In the genomic region with DNA sequence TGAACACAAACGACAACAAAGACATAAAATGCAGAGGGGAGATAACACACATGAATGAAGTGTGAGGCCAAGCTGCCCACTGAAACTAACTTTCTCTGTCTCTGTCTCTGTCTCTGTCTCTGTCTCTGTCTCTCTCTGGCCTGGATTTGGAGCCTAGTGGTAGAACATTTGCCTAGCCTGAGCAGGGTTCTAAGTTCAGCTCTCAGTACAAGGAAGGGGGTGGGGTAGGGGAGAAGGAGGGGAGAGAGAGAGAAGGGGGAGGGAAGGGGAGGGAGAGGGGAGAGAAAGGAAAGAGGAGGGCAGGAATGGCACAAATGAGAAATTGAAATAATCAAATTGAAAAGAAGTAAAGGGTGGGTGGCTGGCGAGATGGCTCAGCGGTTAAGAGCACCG, we compare ENCODE assay signal across 8 mouse cellular contexts. TPM values are rescaled to one million over a fixed set of nuclear protein-coding genes. Genes with fewer than 3 reads are reported as not detected.
A peak's percentile ranks its signal among the peaks of the same experiment; 100 is the strongest.
DNase-seq lines count a peak whose midpoint lies in the region; ATAC-seq and TF ChIP-seq lines count a peak whose summit lies in the region.
"Not testable (repeated sequence)": the region's sequence is repeated elsewhere in the genome, so short reads cannot be mapped to it uniquely, and the experiment has no call there.

No protein-coding gene starts in this region.

- H3K36me3 ChIP-seq in ES-Bruce4 (ENCODE audit: control insufficient read depth, insufficient read depth, low read length, poor library complexity, severe bottlenecking); embryonic facial prominence, embryonic 15.5 days; forebrain, embryonic 15.5 days; hindbrain, embryonic 12.5 days; intestine, embryonic 16.5 days (ENCODE audit: control insufficient read depth, insufficient read depth, low read length); midbrain, embryonic 11.5 days (ENCODE audit: control insufficient read depth, insufficient read depth, low read length); myocyte (ENCODE audit: control insufficient read depth, insufficient read depth): not testable (repeated sequence)

- not testable (repeated sequence) for DNase-seq in midbrain, embryonic 11.5 days (ENCODE audit: low spot score, missing footprints)
- peak; percentile 1 for DNase-seq in thymus, postnatal 0 days (ENCODE audit: low spot score)

- not testable (repeated sequence) for H3K9me3 ChIP-seq in ES-Bruce4 (replicated peaks; ENCODE audit: control insufficient read depth, insufficient read depth, low read length, poor library complexity, severe bottlenecking); embryonic facial prominence, embryonic 15.5 days (replicated peaks); forebrain, embryonic 15.5 days; hindbrain, embryonic 12.5 days (replicated peaks); intestine, embryonic 16.5 days (ENCODE audit: control insufficient read depth, low read length); midbrain, embryonic 11.5 days (ENCODE audit: control insufficient read depth, low read length)

- not testable (repeated sequence) for H3K4me3 ChIP-seq in ES-Bruce4 (ENCODE audit: low read depth, low read length); embryonic facial prominence, embryonic 15.5 days (replicated peaks); forebrain, embryonic 15.5 days; hindbrain, embryonic 12.5 days; intestine, embryonic 16.5 days (ENCODE audit: low read length); midbrain, embryonic 11.5 days (ENCODE audit: low read depth, low read length); myocyte

- not testable (repeated sequence) for ATAC-seq in embryonic facial prominence, embryonic 15.5 days (ENCODE audit: insufficient number of reproducible peaks, low FRiP score, low TSS enrichment, low read depth)
- peak; percentile 68 for ATAC-seq in forebrain, embryonic 15.5 days (replicated peaks)
- peak; percentile 67 for ATAC-seq in hindbrain, embryonic 12.5 days (ENCODE audit: low FRiP score)
- ATAC-seq in intestine, embryonic 16.5 days, result peak; percentile 32; the same call in 1 of the 2 replicates
- ATAC-seq in midbrain, embryonic 11.5 days (ENCODE audit: low FRiP score), result peak; percentile 68

- H3K9ac ChIP-seq in ES-Bruce4 (ENCODE audit: low read depth, poor library complexity, severe bottlenecking); embryonic facial prominence, embryonic 15.5 days; intestine, embryonic 16.5 days (ENCODE audit: low read depth, low read length): not testable (repeated sequence)
- peak overlapping the region; percentile 24; the same call in 1 of the 2 replicates for H3K9ac ChIP-seq in forebrain, embryonic 15.5 days (replicated peaks)
- 0 out of 2 replicates have a peak overlapping the region, but pooled peaks have one; percentile 27 for H3K9ac ChIP-seq in hindbrain, embryonic 12.5 days
- 0 out of 2 replicates have a peak overlapping the region, but pooled peaks have one; percentile 27 for H3K9ac ChIP-seq in midbrain, embryonic 11.5 days (ENCODE audit: low read length)

- peak overlapping the region; percentile 78 for H3K27ac ChIP-seq in ES-Bruce4 (ENCODE audit: insufficient read depth, low read length)
- H3K27ac ChIP-seq in embryonic facial prominence, embryonic 15.5 days (replicated peaks), result peak overlapping the region; percentile 56; the same call in 1 of the 2 replicates
- peak overlapping the region; percentile 84 for H3K27ac ChIP-seq in forebrain, embryonic 15.5 days (replicated peaks)
- H3K27ac ChIP-seq in hindbrain, embryonic 12.5 days, result peak overlapping the region; percentile 90
- H3K27ac ChIP-seq in intestine, embryonic 16.5 days (ENCODE audit: low read length), result not testable (repeated sequence)
- peak overlapping the region; percentile 89 for H3K27ac ChIP-seq in midbrain, embryonic 11.5 days (ENCODE audit: low read depth, low read length)

- not testable (repeated sequence) for H3K27me3 ChIP-seq in ES-Bruce4 (ENCODE audit: control insufficient read depth, insufficient read depth, low read length, poor library complexity, severe bottlenecking); embryonic facial prominence, embryonic 15.5 days; forebrain, embryonic 15.5 days; hindbrain, embryonic 12.5 days; intestine, embryonic 16.5 days (replicated peaks; ENCODE audit: control insufficient read depth, insufficient read depth, low read length); midbrain, embryonic 11.5 days (ENCODE audit: control insufficient read depth, insufficient read depth, low read length); myocyte (ENCODE audit: control insufficient read depth, insufficient read depth, insufficient read length)

- H3K4me2 ChIP-seq in embryonic facial prominence, embryonic 15.5 days (replicated peaks); forebrain, embryonic 15.5 days (replicated peaks); hindbrain, embryonic 12.5 days (replicated peaks); intestine, embryonic 16.5 days (ENCODE audit: low read depth, low read length); midbrain, embryonic 11.5 days: not testable (repeated sequence)
- H3K4me2 ChIP-seq in myocyte (ENCODE audit: low read depth), result peak overlapping the region; percentile 55

- H3ac ChIP-seq in myocyte (ENCODE audit: control insufficient read depth, insufficient read length), result not testable (repeated sequence)

- H3K79me2 ChIP-seq in myocyte (ENCODE audit: control insufficient read depth, insufficient read depth), result not testable (repeated sequence)

- TF ChIP-seq CTCF in ES-Bruce4 (IDR thresholded peaks at IDR 0.05; ENCODE audit: low read depth, low read length), result not testable (repeated sequence)

- TF ChIP-seq POLR2A in ES-Bruce4 (IDR thresholded peaks at IDR 0.05; ENCODE audit: insufficient read depth, low read length); myocyte (IDR thresholded peaks at IDR 0.05; ENCODE audit: insufficient read length, low read depth): not testable (repeated sequence)

- TF ChIP-seq EP300 in ES-Bruce4 (IDR thresholded peaks at IDR 0.05; ENCODE audit: insufficient read depth, low read depth, low read length), result not testable (repeated sequence)

- WGBS in embryonic facial prominence, embryonic 15.5 days, result 70% methylated on average over 4 of the region's 4 CpGs
- 63% methylated on average over 4 of the region's 4 CpGs for WGBS in forebrain, embryonic 15.5 days
- 67% methylated on average over 4 of the region's 4 CpGs for WGBS in hindbrain, embryonic 12.5 days
- 67% methylated on average over 4 of the region's 4 CpGs for WGBS in intestine, embryonic 16.5 days
- WGBS in midbrain, embryonic 11.5 days, result 71% methylated on average over 4 of the region's 4 CpGs

- H3K4me1 ChIP-seq in ES-Bruce4 (ENCODE audit: control insufficient read depth, insufficient read depth, low read length); embryonic facial prominence, embryonic 15.5 days; forebrain, embryonic 15.5 days; hindbrain, embryonic 12.5 days; intestine, embryonic 16.5 days (ENCODE audit: control insufficient read depth, insufficient read depth, low read length); midbrain, embryonic 11.5 days (ENCODE audit: control insufficient read depth, insufficient read depth, low read length): not testable (repeated sequence)

RNA-seq across cellular contexts. Expression of gene Dynlt1b, which starts 29.8 kb away (rescaled TPM):
- polyA plus RNA-seq in ES-Bruce4 (2011; ENCODE audit: insufficient read depth, insufficient read length, low read depth, missing spikeins) (226 and 249 TPM in 2 replicates), myocyte (2012; fragmentation: generic; extraction: Trizol) (201 TPM)
- polyA plus RNA-seq in embryonic facial prominence, embryonic 15.5 days (2015; fragmentation: Nextera tagmentation; extraction: Ambion mirVana), result 467 and 526 TPM in 2 replicates
- 888 and 910 TPM in 2 replicates for polyA plus RNA-seq in forebrain, embryonic 15.5 days (2015; fragmentation: Nextera tagmentation; extraction: Ambion mirVana)
- 850 and 876 TPM in 2 replicates for polyA plus RNA-seq in hindbrain, embryonic 12.5 days (2016; fragmentation: Nextera tagmentation; extraction: Ambion mirVana)
- 546 and 548 TPM in 2 replicates for polyA plus RNA-seq in intestine, embryonic 16.5 days (2015; fragmentation: Nextera tagmentation; extraction: Ambion mirVana)
- polyA plus RNA-seq in midbrain, embryonic 11.5 days (2014; fragmentation: Nextera tagmentation; extraction: Ambion mirVana), result 673 and 680 TPM in 2 replicates
- polyA plus RNA-seq in thymus, postnatal 0 days (2015; fragmentation: Nextera tagmentation; extraction: Ambion mirVana), result 921 and 944 TPM in 2 replicates
